Mouse (Mus musculus) heart, embryonic 12.5 days (tissue): ENCODE measurements around the gene Agfg1. TPM values are rescaled to one million over a fixed set of nuclear protein-coding genes. Genes with fewer than 3 reads are reported as not detected.

Experiments used
- ATAC-seq: fragments of 200-750 bp; cut with Nextera tagmentation; 2 replicates; pipeline ENCODE4 v1.8.0; 2017; ENCODE audit warnings: moderate TSS enrichment, moderate library complexity; ENCODE audit not compliant: insufficient number of reproducible peaks, low FRiP score
- H3K27ac ChIP-seq: fragments of 300-500 bp; sonication (generic); 2 replicates; pipeline ENCODE4 v1.5.1; 2016; ENCODE audit warnings: mild to moderate bottlenecking, moderate library complexity; ENCODE audit not compliant: poor library complexity, severe bottlenecking
- H3K27me3 ChIP-seq: fragments of 300-500 bp; sonication (generic); replicated peaks from 2 replicates; pipeline ENCODE4 v1.6.1; 2016; ENCODE audit warnings: mild to moderate bottlenecking, moderate library complexity
- H3K36me3 ChIP-seq: fragments of 300-500 bp; sonication (generic); 2 replicates; pipeline ENCODE4 v1.6.1; 2016; ENCODE audit warnings: mild to moderate bottlenecking, moderate library complexity
- H3K4me1 ChIP-seq: fragments of 300-500 bp; sonication (generic); replicated peaks from 2 replicates; pipeline ENCODE4 v1.6.1; 2016; ENCODE audit warnings: mild to moderate bottlenecking
- H3K4me2 ChIP-seq: fragments of 300-500 bp; sonication (generic); 2 replicates; pipeline ENCODE4 v1.6.1; 2016; ENCODE audit warnings: mild to moderate bottlenecking, moderate library complexity
- H3K4me3 ChIP-seq: fragments of 300-500 bp; sonication (generic); 2 replicates; pipeline ENCODE4 v1.5.1; 2016; ENCODE audit warnings: mild to moderate bottlenecking
- H3K9ac ChIP-seq: fragments of 300-500 bp; sonication (generic); 2 replicates; pipeline ENCODE4 v1.6.1; 2016; ENCODE audit warnings: mild to moderate bottlenecking, moderate library complexity
- H3K9me3 ChIP-seq: fragments of 300-500 bp; sonication (generic); replicated peaks from 2 replicates; pipeline ENCODE4 v1.6.1; 2016; ENCODE audit warnings: mild to moderate bottlenecking, moderate library complexity
- WGBS: fragments of 180-500 bp; shearing (Covaris S2); methylation state at CpG from one replicate; pipeline ENCODE4 v1.1.7; 2016; 5-methylcytosine and 5-hydroxymethylcytosine counted together
- polyA plus RNA-seq: library from polyadenylated mRNA; unstranded; fragments of >200 nt; fragmentation: Nextera tagmentation; extraction: Ambion mirVana; gene quantifications from 2 replicates; pipeline ENCODE4 v1.2.1, GENCODE M21; 2016

The Agfg1 gene
- polyA plus RNA-seq, 1 experiment from 2014 or later: 47.0 TPM

GRCm38 (mm10) chr1:82838469-82839295, 601 bp upstream of the Agfg1 start:
- Histone ChIP-seq H3K4me3 (peak overlapping the region; percentile 99), H3K9ac (no peak overlapping the region; the same call in 1 of the 2 replicates), H3K9me3 (no peaks in the 10 kb centered on the region), H3K27me3 (no peaks in the 10 kb centered on the region), H3K4me2 (peak overlapping the region; percentile 73), H3K36me3 (0 out of 2 replicates have a peak, but pooled peaks cover 4% of the 10 kb centered on the region), H3K27ac (no peak overlapping the region), H3K4me1 (peaks cover 52% of the 10 kb centered on the region)
- 32% methylated on average over 18 of the region's 18 CpGs for WGBS
- no peak for ATAC-seq

GRCm38 (mm10) chr1:82839614-82840421, 535 bp downstream of the Agfg1 start:
- 0% methylated on average over 72 of the region's 86 CpGs for WGBS
- Histone ChIP-seq H3K4me2 (peak overlapping the region; percentile 93), H3K9ac (peak overlapping the region; percentile 94), H3K4me3 (peak overlapping the region; percentile 99), H3K27ac (peak overlapping the region; percentile 84), H3K9me3 (no peaks in the 10 kb centered on the region), H3K27me3 (no peaks in the 10 kb centered on the region), H3K36me3 (0 out of 2 replicates have a peak, but pooled peaks cover 4% of the 10 kb centered on the region), H3K4me1 (peaks cover 54% of the 10 kb centered on the region)
- peak; percentile 73 for ATAC-seq

GRCm38 (mm10) chr1:82855729-82856128, 16.4 kb downstream of the Agfg1 start:
- Histone ChIP-seq H3K4me1 (0 out of 2 replicates have a peak, but pooled peaks cover 14% of the 10 kb centered on the region), H3K9ac (no peak overlapping the region), H3K27ac (no peak overlapping the region), H3K4me2 (no peak overlapping the region), H3K27me3 (no peaks in the 10 kb centered on the region), H3K4me3 (no peak overlapping the region), H3K9me3 (no peaks in the 10 kb centered on the region), H3K36me3 (peaks cover 5% of the 10 kb centered on the region)
- no peak for ATAC-seq
- 74% methylated on average over 5 of the region's 5 CpGs for WGBS

- Histone ChIP-seq H3K27me3 (no peaks in the 10 kb centered on the region), H3K27ac (no peak overlapping the region), H3K4me1 (0 out of 2 replicates have a peak, but pooled peaks cover 10% of the 10 kb centered on the region), H3K36me3 (peaks cover 18% of the 10 kb centered on the region), H3K9ac (no peak overlapping the region), H3K9me3 (no peaks in the 10 kb centered on the region), H3K4me3 (no peak overlapping the region), H3K4me2 (no peak overlapping the region)
- no peak for ATAC-seq
Measured at GRCm38 (mm10) chr1:82858236-82858635, 19.0 kb downstream of the Agfg1 start.

GRCm38 (mm10) chr1:82860391-82860790, 21.1 kb downstream of the Agfg1 start:
- no peak for ATAC-seq
- no peak overlapping the region for H3K4me3 ChIP-seq
- no peaks in the 10 kb centered on the region for H3K9me3 ChIP-seq
- H3K4me1 ChIP-seq: peaks cover 11% of the 10 kb centered on the region; the same call in 1 of the 2 replicates
- WGBS: 92% methylated on average over 4 of the region's 4 CpGs
- peaks cover 18% of the 10 kb centered on the region for H3K36me3 ChIP-seq
- H3K27me3 ChIP-seq: no peaks in the 10 kb centered on the region
- H3K27ac ChIP-seq: no peak overlapping the region
- H3K9ac ChIP-seq: no peak overlapping the region
- H3K4me2 ChIP-seq: no peak overlapping the region

GRCm38 (mm10) chr1:82870202-82870601, 30.9 kb downstream of the Agfg1 start:
- H3K27ac ChIP-seq: no peak overlapping the region
- 82% methylated on average over 3 of the region's 3 CpGs for WGBS

GRCm38 (mm10) chr1:82879172-82879571, 39.9 kb downstream of the Agfg1 start:
- whole genome bisulfite sequencing: 66% methylated on average over 2 of the region's 2 CpGs
- Histone ChIP-seq H3K4me1 (no peaks in the 10 kb centered on the region), H3K27ac (no peak overlapping the region), H3K27me3 (no peaks in the 10 kb centered on the region), H3K4me2 (no peak overlapping the region), H3K36me3 (peaks cover 40% of the 10 kb centered on the region), H3K4me3 (no peak overlapping the region), H3K9ac (no peak overlapping the region), H3K9me3 (no peaks in the 10 kb centered on the region)
- no peak for ATAC-seq

More at GRCm38 (mm10) chr1:82870202-82870601, 30.9 kb downstream of the Agfg1 start:
- Histone ChIP-seq H3K27me3 (no peaks in the 10 kb centered on the region), H3K4me2 (no peak overlapping the region), H3K9me3 (no peaks in the 10 kb centered on the region), H3K36me3 (peaks cover 32% of the 10 kb centered on the region), H3K9ac (no peak overlapping the region), H3K4me1 (peaks cover 11% of the 10 kb centered on the region), H3K4me3 (no peak overlapping the region)
- no peak for ATAC-seq

GRCm38 (mm10) chr1:82880196-82880595, 40.9 kb downstream of the Agfg1 start:
- Histone ChIP-seq H3K27me3 (no peaks in the 10 kb centered on the region), H3K4me3 (no peak overlapping the region), H3K4me2 (no peak overlapping the region), H3K9ac (no peak overlapping the region), H3K36me3 (peaks cover 40% of the 10 kb centered on the region), H3K9me3 (no peaks in the 10 kb centered on the region), H3K4me1 (no peaks in the 10 kb centered on the region), H3K27ac (no peak overlapping the region)
- WGBS: 90% methylated on average over 8 of the region's 8 CpGs
- ATAC-seq: no peak

GRCm38 (mm10) chr1:82893269-82893668, 54.0 kb downstream of the Agfg1 start:
- H3K27ac ChIP-seq: no peak overlapping the region
- peaks cover 38% of the 10 kb centered on the region for H3K36me3 ChIP-seq
- no peak overlapping the region for H3K4me2 ChIP-seq
- H3K27me3 ChIP-seq: no peaks in the 10 kb centered on the region
- WGBS: 96% methylated on average over 7 of the region's 7 CpGs
- H3K9ac ChIP-seq: no peak overlapping the region
- no peak overlapping the region for H3K4me3 ChIP-seq
- H3K9me3 ChIP-seq: no peaks in the 10 kb centered on the region
- H3K4me1 ChIP-seq: no peaks in the 10 kb centered on the region
- ATAC-seq: no peak

GRCm38 (mm10) chr1:82900567-82900966, 61.3 kb downstream of the Agfg1 start:
- peaks cover 44% of the 10 kb centered on the region for H3K36me3 ChIP-seq
- 94% methylated on average over 1 of the region's 1 CpGs for WGBS

GRCm38 (mm10) chr1:82901201-82901600, 61.9 kb downstream of the Agfg1 start:
- no peaks in the 10 kb centered on the region for H3K27me3 ChIP-seq
- WGBS: 90% methylated on average over 3 of the region's 3 CpGs
- ATAC-seq: no peak
- H3K27ac ChIP-seq: no peak overlapping the region
- H3K4me2 ChIP-seq: no peak overlapping the region
- peaks cover 44% of the 10 kb centered on the region for H3K36me3 ChIP-seq
- no peak overlapping the region for H3K4me3 ChIP-seq
- 0 out of 2 replicates have a peak, but pooled peaks cover 10% of the 10 kb centered on the region for H3K4me1 ChIP-seq
- H3K9me3 ChIP-seq: no peaks in the 10 kb centered on the region
- no peak overlapping the region for H3K9ac ChIP-seq

More at GRCm38 (mm10) chr1:82900567-82900966, 61.3 kb downstream of the Agfg1 start:
- Histone ChIP-seq H3K27ac (no peak overlapping the region), H3K27me3 (no peaks in the 10 kb centered on the region), H3K4me3 (no peak overlapping the region), H3K4me1 (0 out of 2 replicates have a peak, but pooled peaks cover 6% of the 10 kb centered on the region), H3K9me3 (no peaks in the 10 kb centered on the region), H3K4me2 (no peak overlapping the region), H3K9ac (no peak overlapping the region)
- ATAC-seq: no peak
